Mouse (Mus musculus) megakaryocyte, embryonic 14.5 days (primary cell): ENCODE results near the gene Nkain4.

Source experiments
- FLI1 ChIP-seq: IDR thresholded peaks from 2 replicates; pipeline ENCODE4 v1.6.1; 2012; ENCODE audit warnings: low read length, inconsistent platforms, mixed read lengths
- GATA1 ChIP-seq: IDR thresholded peaks from 3 replicates; pipeline ENCODE4 v1.6.1; 2012; ENCODE audit warnings: mixed read lengths, low read length, inconsistent platforms, borderline replicate concordance

- no peak for TF ChIP-seq FLI1
- TF ChIP-seq GATA1 = no peak
Observed at GRCm38 (mm10) chr2:180932418-180932817, 22.1 kb downstream of the Nkain4 start.
